Mouse (Mus musculus) mesoderm, embryonic 11.5 days (tissue): ENCODE data around the gene Sema4c.
A peak's percentile ranks its signal among the peaks of the same experiment; 100 is the strongest.
"Not testable (repeated sequence)": the region's sequence is repeated elsewhere in the genome, so short reads cannot be mapped to it uniquely, and the experiment has no call there.

ENCODE experiments used
- DNase-seq: peaks from one replicate; pipeline ENCODE4 v3.0.0-alpha.2; 2012; ENCODE audit warnings: low read depth, low spot score

Gene Sema4c

DNA sequence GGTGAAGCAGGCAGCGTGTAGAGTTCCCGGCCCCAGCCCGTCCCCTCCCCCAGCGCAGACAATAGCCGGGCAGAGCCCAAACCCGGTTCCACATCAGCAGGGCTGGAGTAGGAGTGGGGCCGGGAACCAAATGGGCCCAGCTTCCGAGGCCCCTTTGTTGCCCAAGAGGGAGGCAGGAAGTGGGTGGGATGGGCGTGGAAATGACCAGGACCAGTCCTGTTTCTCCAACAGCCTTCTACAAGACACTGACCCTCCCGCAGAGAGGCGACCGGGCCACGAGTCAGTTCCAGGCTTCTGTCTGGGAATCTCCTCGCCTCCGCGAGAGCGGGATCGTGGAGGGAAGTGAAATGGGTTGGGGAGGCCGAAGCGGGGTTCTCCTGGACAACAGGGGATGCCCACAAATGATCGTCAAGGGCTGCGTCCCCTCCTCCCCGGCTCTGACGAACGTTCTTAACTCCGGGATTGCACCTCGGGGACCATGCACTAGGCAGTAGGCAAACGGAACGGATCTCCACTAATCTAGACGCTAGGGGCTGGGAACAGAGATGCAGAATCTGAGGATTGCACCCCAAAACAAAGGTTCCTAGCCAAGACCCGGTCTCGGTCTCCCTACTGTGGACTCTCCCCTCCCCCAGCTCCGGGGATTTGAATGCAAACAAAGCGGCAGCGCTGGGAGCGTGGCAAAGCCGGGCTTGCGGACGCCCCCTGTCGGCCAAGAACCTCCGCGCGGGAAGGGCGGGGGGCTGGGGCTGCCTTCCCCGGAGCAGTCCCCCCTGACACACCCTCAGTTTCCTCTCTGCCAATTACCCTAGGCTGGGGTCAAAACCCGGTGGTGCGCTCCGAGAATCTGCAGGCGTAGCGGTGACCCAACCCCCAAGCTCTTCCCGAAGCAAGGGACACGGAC lies 1.3 kb downstream of the Sema4c start:
- peak; percentile 95 for DNase-seq

- DNase-seq, result no peak
Measured at GRCm38 (mm10) chr1:36555798-36556395, 2.3 kb downstream of the Sema4c start.

DNA sequence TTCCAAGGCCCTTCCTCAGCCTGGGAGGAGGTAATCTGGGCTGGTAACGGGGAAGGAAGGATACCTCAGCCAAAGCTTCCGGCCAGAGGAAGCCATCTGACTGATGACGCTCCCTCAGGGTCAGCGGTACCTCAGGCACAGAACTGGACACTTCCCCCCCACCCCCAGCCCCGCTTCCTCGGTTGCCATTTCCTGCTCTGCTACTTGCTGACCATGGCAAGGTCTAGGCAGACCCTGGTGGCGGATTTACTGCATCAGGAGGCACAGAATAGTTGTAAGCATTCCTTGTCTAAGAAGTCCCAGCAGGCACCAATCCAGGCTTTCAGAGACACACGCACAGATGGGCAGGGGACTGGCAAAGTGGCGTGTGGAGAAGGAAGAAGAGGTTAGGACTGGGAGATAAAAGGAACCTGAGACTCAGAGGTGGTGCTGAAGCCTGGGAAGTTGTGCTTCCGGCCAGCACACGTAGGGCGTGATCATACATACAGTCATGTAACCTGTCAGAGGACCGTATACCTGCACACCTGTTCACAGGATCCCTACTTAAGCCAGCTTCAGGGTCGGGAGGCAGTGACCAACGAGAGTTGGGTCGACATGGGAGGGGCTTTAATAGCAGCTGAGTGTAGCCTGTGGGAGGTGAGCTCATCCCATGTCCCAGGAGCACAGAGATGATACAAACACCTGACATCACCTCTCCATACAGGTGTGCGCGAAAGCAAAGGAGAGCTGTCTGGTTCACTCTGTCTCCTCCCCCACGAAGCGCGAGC lies 3.3 kb downstream of the Sema4c start:
- peak; percentile 23 for DNase-seq

DNA sequence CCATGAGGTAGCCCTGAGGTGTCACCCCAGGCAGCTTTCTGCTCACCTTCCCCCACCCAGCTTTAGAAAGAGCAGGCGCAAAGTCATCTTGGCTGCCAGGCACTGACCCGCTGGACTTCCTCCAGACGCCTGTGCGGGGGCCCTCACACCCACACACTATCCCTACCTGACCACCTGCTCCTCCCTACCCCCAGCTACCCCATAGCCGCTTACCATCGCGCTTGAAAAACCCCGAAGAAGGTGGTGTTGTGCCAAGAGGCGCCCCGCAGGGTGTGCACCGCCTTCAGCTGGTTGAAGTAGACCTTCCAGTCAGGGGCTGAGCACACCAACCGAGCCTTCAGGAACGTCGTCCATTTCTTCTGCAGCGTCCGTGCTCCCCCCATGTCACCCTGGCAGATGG lies 5.6 kb downstream of the Sema4c start:
- no peak for DNase-seq

- no peak for DNase-seq
Measured at GRCm38 (mm10) chr1:36551904-36552303, 6.2 kb downstream of the Sema4c start.

DNA sequence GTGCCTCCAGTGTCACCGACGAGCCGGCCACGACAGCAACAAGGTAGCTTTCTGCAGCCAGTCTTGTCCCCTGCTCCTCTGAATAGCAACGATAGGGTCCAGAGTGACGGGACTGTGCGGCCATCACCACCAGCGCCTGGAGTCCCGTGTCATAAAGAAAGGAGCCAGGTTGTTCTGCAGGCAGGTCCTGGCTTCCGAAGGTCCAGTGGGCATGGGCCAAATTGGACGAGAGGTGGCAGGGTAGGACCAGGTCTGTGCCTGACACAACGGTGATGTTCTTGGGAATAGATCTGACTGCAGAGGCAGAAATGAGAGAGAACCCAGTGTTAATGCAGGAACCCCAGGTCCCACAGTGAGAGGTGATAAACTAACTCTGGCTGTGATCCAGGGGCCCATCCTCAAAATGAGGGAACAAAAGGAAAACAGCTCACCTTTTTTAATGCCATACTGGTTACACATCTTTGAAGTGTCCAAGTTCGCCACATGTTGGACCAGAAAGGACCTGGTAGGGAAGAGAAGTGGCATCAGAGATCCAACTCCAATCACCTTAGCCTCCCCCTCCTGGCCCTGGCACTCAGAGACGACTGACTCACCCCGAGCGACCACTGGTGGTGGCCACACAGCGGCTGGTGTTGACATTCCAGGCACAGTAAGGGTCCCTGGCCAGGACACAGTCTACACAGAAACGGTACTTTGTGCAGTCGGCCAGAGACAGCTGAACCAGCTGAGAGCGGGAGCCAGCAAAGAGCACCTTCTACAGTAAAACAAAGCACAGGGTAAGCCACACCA lies 7.9 kb downstream of the Sema4c start:
- DNase-seq, result no peak

- no peak for DNase-seq
Measured at GRCm38 (mm10) chr1:36549491-36549890, 8.7 kb downstream of the Sema4c start.

GRCm38 (mm10) chr1:36548771-36549170 lies 9.4 kb downstream of the Sema4c start:
- DNase-seq, result no peak

GRCm38 (mm10) chr1:36547981-36548598 lies 10.1 kb downstream of the Sema4c start:
- DNase-seq, result no peak

- DNase-seq, result peak; percentile 99
Measured at GRCm38 (mm10) chr1:36546888-36547471, 11.2 kb downstream of the Sema4c start, which contains the start of gene Ankrd39. Gene Ankrd39, minus strand, starts transcription at chr1:36547445.

GRCm38 (mm10) chr1:36545845-36546600 lies 12.1 kb downstream of the Sema4c start:
- DNase-seq, result no peak

GRCm38 (mm10) chr1:36545382-36545781 lies 12.8 kb downstream of the Sema4c start:
- DNase-seq, result no peak

DNA sequence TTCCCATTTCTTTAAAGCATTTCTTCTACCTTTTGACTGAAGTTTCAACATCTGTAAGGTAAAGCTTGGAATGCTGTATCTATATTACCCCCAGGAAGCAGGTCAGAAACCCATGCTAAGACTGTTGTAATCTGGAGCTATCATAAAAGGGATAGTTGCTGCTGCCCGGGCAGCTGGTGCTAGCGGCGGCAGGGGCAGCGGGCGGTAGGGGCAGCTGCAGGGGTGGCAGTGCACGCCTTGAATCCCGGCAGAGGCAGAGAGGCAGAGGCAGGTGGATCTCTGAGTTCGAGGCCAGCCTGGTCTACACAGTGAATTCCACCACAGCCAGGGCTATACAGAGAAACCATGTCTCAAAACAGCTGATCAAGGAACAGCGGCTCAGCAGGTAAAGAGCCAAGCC lies 15.2 kb downstream of the Sema4c start:
- DNase-seq, result no peak

DNA sequence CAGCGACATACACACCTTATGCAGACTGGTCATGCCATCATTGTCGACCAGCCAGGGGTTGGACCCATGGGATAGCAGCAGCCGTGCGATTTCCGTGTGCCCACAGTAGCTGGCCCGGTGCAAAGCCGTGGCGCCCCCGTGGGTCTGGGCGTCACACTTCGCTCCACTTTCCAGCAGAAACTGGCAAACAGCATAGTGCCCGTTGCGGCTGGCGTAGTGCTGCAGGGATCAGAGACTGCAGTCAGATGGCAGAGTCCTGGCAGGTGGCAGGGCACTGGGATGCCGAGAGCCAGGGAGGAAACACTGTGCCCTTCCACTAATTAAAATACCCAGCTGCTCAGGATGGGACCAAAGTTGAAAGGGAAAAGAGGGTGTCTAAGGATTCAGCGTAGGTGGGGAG lies 16.3 kb downstream of the Sema4c start:
- no peak for DNase-seq

DNA sequence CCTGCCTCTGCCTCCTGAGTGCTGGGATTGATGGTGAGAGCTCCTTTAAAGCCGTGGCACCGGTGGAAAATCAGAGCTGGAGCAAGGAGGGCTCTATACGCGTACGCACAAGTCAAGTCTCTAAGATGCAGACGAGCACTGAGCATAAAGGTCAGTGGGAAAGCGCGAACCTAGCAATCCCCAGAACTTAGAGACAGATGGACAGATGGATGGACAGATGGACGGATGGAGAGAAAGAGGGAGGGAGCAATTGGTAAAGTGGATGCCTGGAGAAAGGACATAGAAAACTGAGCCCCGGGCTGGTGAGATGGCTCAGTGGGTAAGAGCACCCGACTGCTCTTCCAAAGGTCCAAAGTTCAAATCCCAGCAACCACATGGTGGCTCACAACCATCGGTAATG lies 17.3 kb downstream of the Sema4c start:
- no peak for DNase-seq

- no peak for DNase-seq
Measured at GRCm38 (mm10) chr1:36540132-36540531, 18.0 kb downstream of the Sema4c start.

DNA sequence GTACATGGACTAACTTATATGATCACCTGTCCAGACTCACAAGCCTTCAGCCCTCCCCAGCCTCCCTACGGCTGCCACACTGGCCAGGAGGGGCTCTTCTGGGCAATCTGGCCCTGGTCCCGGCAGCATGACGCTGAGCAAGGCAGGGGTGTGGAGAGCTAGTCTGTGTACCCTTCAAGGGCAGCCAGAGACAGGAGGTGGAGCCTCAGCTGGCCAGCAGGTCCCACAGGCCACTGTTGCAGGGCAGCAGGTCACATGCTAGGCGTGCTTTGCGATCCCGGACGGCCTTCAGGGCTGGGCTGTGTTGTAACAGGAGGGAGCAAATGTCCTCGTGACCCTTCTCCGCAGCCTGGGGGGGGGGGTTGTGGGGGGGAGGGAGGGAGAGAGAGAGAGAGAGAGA lies 19.0 kb downstream of the Sema4c start, which contains the start of gene Gm42417:
Gm42417 (minus strand) TSS at position 244 of the 400 bp plus-strand sequence.
- no peak for DNase-seq

- DNase-seq, result no peak
Measured at GRCm38 (mm10) chr1:36538727-36539126, 19.4 kb downstream of the Sema4c start.

DNA sequence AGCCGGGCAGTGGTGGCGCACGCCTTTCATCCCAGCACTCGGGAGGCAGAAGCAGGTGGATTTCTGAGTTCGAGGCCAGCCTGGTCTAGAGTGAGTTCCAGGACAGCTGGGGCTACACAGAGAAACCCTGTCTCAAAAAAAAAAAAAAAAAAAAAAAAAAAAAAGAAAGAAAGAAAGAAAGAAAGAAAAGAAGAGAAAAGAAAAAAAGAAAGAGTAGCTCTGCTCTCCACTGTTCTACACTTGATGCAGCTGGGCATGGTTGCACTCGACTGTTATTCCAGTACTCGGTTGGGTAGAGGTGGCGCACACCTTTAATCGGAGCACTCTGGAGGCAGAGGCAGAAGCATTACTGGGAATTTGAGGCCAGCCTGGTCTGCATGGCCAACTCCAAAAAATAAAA lies 21.4 kb downstream of the Sema4c start, which contains the start of gene Ankrd23:
Ankrd23 (minus strand) TSS at position 101 of the 400 bp plus-strand sequence.
- not testable (repeated sequence) for DNase-seq

- no peak for DNase-seq
Measured at GRCm38 (mm10) chr1:36536397-36536728, 21.8 kb downstream of the Sema4c start.
